Mouse (Mus musculus): ENCODE results near the gene Slc26a1. TPM values are rescaled to one million over a fixed set of nuclear protein-coding genes. Genes with fewer than 3 reads are reported as not detected.

Slc26a1 gene
- polyA plus RNA-seq, 1 experiment from 2014 or later, result 3.0 TPM

- H3K4me1 ChIP-seq (ENCODE audit: control insufficient read depth, insufficient read depth, low read length), result peaks cover 11% of the 10 kb centered on the region
- H3K4me2 ChIP-seq (ENCODE audit: low read depth, low read length), result no peak overlapping the region
- no peak overlapping the region for H3K9ac ChIP-seq (ENCODE audit: low read length)
- no peak for ATAC-seq (ENCODE audit: insufficient read depth, low FRiP score)
- 92% methylated on average over 9 of the region's 9 CpGs for WGBS
- no peak overlapping the region for H3K27ac ChIP-seq (ENCODE audit: low read length)
- H3K27me3 ChIP-seq (ENCODE audit: control insufficient read depth, insufficient read depth, low read length), result no peaks in the 10 kb centered on the region
- H3K36me3 ChIP-seq (ENCODE audit: control insufficient read depth, insufficient read depth, low read length), result peaks cover 3% of the 10 kb centered on the region
- H3K4me3 ChIP-seq (replicated peaks; ENCODE audit: low read length), result no peak overlapping the region
- H3K9me3 ChIP-seq (replicated peaks; ENCODE audit: control insufficient read depth, low read length), result no peaks in the 10 kb centered on the region
These were observed 20.0 kb downstream of the Slc26a1 start for GRCm38 (mm10) chr5:108655381-108655780.

- peaks cover 3% of the 10 kb centered on the region for H3K36me3 ChIP-seq (ENCODE audit: control insufficient read depth, insufficient read depth, low read length)
These were observed 20.9 kb downstream of the Slc26a1 start for GRCm38 (mm10) chr5:108654444-108654990.

GRCm38 (mm10) chr5:108653341-108653740, 22.0 kb downstream of the Slc26a1 start:
- 85% methylated on average over 6 of the region's 6 CpGs for WGBS
- ATAC-seq (ENCODE audit: insufficient read depth, low FRiP score), result no peak
- Histone ChIP-seq H3K4me3 (replicated peaks; ENCODE audit: low read length) (no peak overlapping the region), H3K27me3 (ENCODE audit: control insufficient read depth, insufficient read depth, low read length) (no peaks in the 10 kb centered on the region), H3K9ac (ENCODE audit: low read length) (no peak overlapping the region), H3K27ac (ENCODE audit: low read length) (no peak overlapping the region), H3K4me1 (ENCODE audit: control insufficient read depth, insufficient read depth, low read length) (no peaks in the 10 kb centered on the region), H3K9me3 (replicated peaks; ENCODE audit: control insufficient read depth, low read length) (no peaks in the 10 kb centered on the region), H3K4me2 (ENCODE audit: low read depth, low read length) (no peak overlapping the region), H3K36me3 (ENCODE audit: control insufficient read depth, insufficient read depth, low read length) (peaks cover 3% of the 10 kb centered on the region)

More at GRCm38 (mm10) chr5:108654444-108654990, 20.9 kb downstream of the Slc26a1 start:
- Histone ChIP-seq H3K27me3 (ENCODE audit: control insufficient read depth, insufficient read depth, low read length) (no peaks in the 10 kb centered on the region), H3K4me2 (ENCODE audit: low read depth, low read length) (no peak overlapping the region), H3K9me3 (replicated peaks; ENCODE audit: control insufficient read depth, low read length) (no peaks in the 10 kb centered on the region), H3K4me1 (ENCODE audit: control insufficient read depth, insufficient read depth, low read length) (peaks cover 7% of the 10 kb centered on the region), H3K9ac (ENCODE audit: low read length) (no peak overlapping the region), H3K27ac (ENCODE audit: low read length) (no peak overlapping the region), H3K4me3 (replicated peaks; ENCODE audit: low read length) (no peak overlapping the region)
- ATAC-seq (ENCODE audit: insufficient read depth, low FRiP score), result no peak
- WGBS, result 92% methylated on average over 10 of the region's 10 CpGs

- Histone ChIP-seq H3K4me1 (ENCODE audit: control insufficient read depth, insufficient read depth, low read length) (no peaks in the 10 kb centered on the region), H3K4me2 (ENCODE audit: low read depth, low read length) (no peak overlapping the region), H3K27me3 (ENCODE audit: control insufficient read depth, insufficient read depth, low read length) (no peaks in the 10 kb centered on the region), H3K27ac (ENCODE audit: low read length) (no peak overlapping the region), H3K9me3 (replicated peaks; ENCODE audit: control insufficient read depth, low read length) (no peaks in the 10 kb centered on the region), H3K9ac (ENCODE audit: low read length) (no peak overlapping the region), H3K36me3 (ENCODE audit: control insufficient read depth, insufficient read depth, low read length) (peaks cover 3% of the 10 kb centered on the region), H3K4me3 (replicated peaks; ENCODE audit: low read length) (no peak overlapping the region)
- WGBS, result 50% methylated on average over 1 of the region's 1 CpGs
- ATAC-seq (ENCODE audit: insufficient read depth, low FRiP score), result no peak
These were observed 23.5 kb downstream of the Slc26a1 start for GRCm38 (mm10) chr5:108651823-108652222.

GRCm38 (mm10) chr5:108651136-108651720, 24.1 kb downstream of the Slc26a1 start:
- H3K36me3 ChIP-seq (ENCODE audit: control insufficient read depth, insufficient read depth, low read length), result peaks cover 3% of the 10 kb centered on the region
- H3K4me2 ChIP-seq (ENCODE audit: low read depth, low read length), result no peak overlapping the region
- no peaks in the 10 kb centered on the region for H3K27me3 ChIP-seq (ENCODE audit: control insufficient read depth, insufficient read depth, low read length)
- no peak overlapping the region for H3K4me3 ChIP-seq (replicated peaks; ENCODE audit: low read length)
- no peak overlapping the region for H3K9ac ChIP-seq (ENCODE audit: low read length)
- no peaks in the 10 kb centered on the region for H3K4me1 ChIP-seq (ENCODE audit: control insufficient read depth, insufficient read depth, low read length)
- H3K27ac ChIP-seq (ENCODE audit: low read length), result no peak overlapping the region
- WGBS, result 80% methylated on average over 5 of the region's 5 CpGs
- no peak for ATAC-seq (ENCODE audit: insufficient read depth, low FRiP score)
- H3K9me3 ChIP-seq (replicated peaks; ENCODE audit: control insufficient read depth, low read length), result no peaks in the 10 kb centered on the region

- Histone ChIP-seq H3K9ac (ENCODE audit: low read length) (no peak overlapping the region), H3K4me2 (ENCODE audit: low read depth, low read length) (no peak overlapping the region), H3K27ac (ENCODE audit: low read length) (no peak overlapping the region), H3K36me3 (ENCODE audit: control insufficient read depth, insufficient read depth, low read length) (peaks cover 3% of the 10 kb centered on the region), H3K27me3 (ENCODE audit: control insufficient read depth, insufficient read depth, low read length) (no peaks in the 10 kb centered on the region), H3K4me1 (ENCODE audit: control insufficient read depth, insufficient read depth, low read length) (no peaks in the 10 kb centered on the region), H3K4me3 (replicated peaks; ENCODE audit: low read length) (no peak overlapping the region), H3K9me3 (replicated peaks; ENCODE audit: control insufficient read depth, low read length) (no peaks in the 10 kb centered on the region)
- ATAC-seq (ENCODE audit: insufficient read depth, low FRiP score), result no peak
- 87% methylated on average over 7 of the region's 7 CpGs for WGBS
These were observed 25.0 kb downstream of the Slc26a1 start for GRCm38 (mm10) chr5:108650341-108650740.

- 88% methylated on average over 11 of the region's 11 CpGs for WGBS
- no peak overlapping the region for H3K27ac ChIP-seq (ENCODE audit: low read length)
- H3K9ac ChIP-seq (ENCODE audit: low read length), result no peak overlapping the region
These were observed 26.3 kb downstream of the Slc26a1 start for GRCm38 (mm10) chr5:108648937-108649576.

GRCm38 (mm10) chr5:108647820-108648465, 27.4 kb downstream of the Slc26a1 start:
- no peaks in the 10 kb centered on the region for H3K9me3 ChIP-seq (replicated peaks; ENCODE audit: control insufficient read depth, low read length)
- no peak for ATAC-seq (ENCODE audit: insufficient read depth, low FRiP score)
- no peak overlapping the region for H3K27ac ChIP-seq (ENCODE audit: low read length)
- no peaks in the 10 kb centered on the region for H3K4me1 ChIP-seq (ENCODE audit: control insufficient read depth, insufficient read depth, low read length)
- no peaks in the 10 kb centered on the region for H3K27me3 ChIP-seq (ENCODE audit: control insufficient read depth, insufficient read depth, low read length)
- no peak overlapping the region for H3K4me3 ChIP-seq (replicated peaks; ENCODE audit: low read length)
- WGBS, result 86% methylated on average over 2 of the region's 2 CpGs
- no peak overlapping the region for H3K9ac ChIP-seq (ENCODE audit: low read length)
- no peaks in the 10 kb centered on the region; the same call in 1 of the 2 replicates for H3K36me3 ChIP-seq (ENCODE audit: control insufficient read depth, insufficient read depth, low read length)
- H3K4me2 ChIP-seq (ENCODE audit: low read depth, low read length), result no peak overlapping the region

More at GRCm38 (mm10) chr5:108648937-108649576, 26.3 kb downstream of the Slc26a1 start:
- H3K27me3 ChIP-seq (ENCODE audit: control insufficient read depth, insufficient read depth, low read length), result no peaks in the 10 kb centered on the region
- H3K4me1 ChIP-seq (ENCODE audit: control insufficient read depth, insufficient read depth, low read length), result no peaks in the 10 kb centered on the region
- H3K4me2 ChIP-seq (ENCODE audit: low read depth, low read length), result no peak overlapping the region
- H3K9me3 ChIP-seq (replicated peaks; ENCODE audit: control insufficient read depth, low read length), result no peaks in the 10 kb centered on the region
- ATAC-seq (ENCODE audit: insufficient read depth, low FRiP score), result no peak
- H3K36me3 ChIP-seq (ENCODE audit: control insufficient read depth, insufficient read depth, low read length), result peaks cover 3% of the 10 kb centered on the region
- H3K4me3 ChIP-seq (replicated peaks; ENCODE audit: low read length), result no peak overlapping the region

- 79% methylated on average over 2 of the region's 2 CpGs for WGBS
- no peaks in the 10 kb centered on the region for H3K4me1 ChIP-seq (ENCODE audit: control insufficient read depth, insufficient read depth, low read length)
- no peak overlapping the region for H3K27ac ChIP-seq (ENCODE audit: low read length)
- no peaks in the 10 kb centered on the region; the same call in 1 of the 2 replicates for H3K36me3 ChIP-seq (ENCODE audit: control insufficient read depth, insufficient read depth, low read length)
- ATAC-seq (ENCODE audit: insufficient read depth, low FRiP score), result no peak
- no peak overlapping the region for H3K4me3 ChIP-seq (replicated peaks; ENCODE audit: low read length)
- H3K27me3 ChIP-seq (ENCODE audit: control insufficient read depth, insufficient read depth, low read length), result no peaks in the 10 kb centered on the region
- no peak overlapping the region for H3K4me2 ChIP-seq (ENCODE audit: low read depth, low read length)
- no peak overlapping the region for H3K9ac ChIP-seq (ENCODE audit: low read length)
- no peaks in the 10 kb centered on the region for H3K9me3 ChIP-seq (replicated peaks; ENCODE audit: control insufficient read depth, low read length)
These were observed 28.1 kb downstream of the Slc26a1 start for GRCm38 (mm10) chr5:108647311-108647710.
